Mouse (Mus musculus) liver, embryonic 15.5 days (tissue): ENCODE measurements around the gene Ddx5. TPM values are rescaled to one million over a fixed set of nuclear protein-coding genes. Genes with fewer than 3 reads are reported as not detected.
A peak's percentile ranks its signal among the peaks of the same experiment; 100 is the strongest.
"Not testable (repeated sequence)": the region's sequence is repeated elsewhere in the genome, so short reads cannot be mapped to it uniquely, and the experiment has no call there.

Source experiments
- ATAC-seq: fragments of 200-750 bp; cut with Nextera tagmentation; 2 replicates; pipeline ENCODE4 v1.8.0; 2017; ENCODE audit warnings: moderate number of reproducible peaks, mild to moderate bottlenecking, moderate library complexity; ENCODE audit not compliant: insufficient read depth
- H3K27ac ChIP-seq: fragments of 300-500 bp; sonication (generic); replicated peaks from 2 replicates; pipeline ENCODE4 v1.5.1; 2015; ENCODE audit warnings: mild to moderate bottlenecking, inconsistent platforms
- H3K27me3 ChIP-seq: fragments of 300-500 bp; sonication (generic); 2 replicates; pipeline ENCODE4 v1.6.1; 2015; ENCODE audit warnings: mild to moderate bottlenecking, inconsistent platforms
- H3K36me3 ChIP-seq: fragments of 300-500 bp; sonication (generic); replicated peaks from 2 replicates; pipeline ENCODE4 v1.6.1; 2015; ENCODE audit warnings: moderate library complexity, mild to moderate bottlenecking, inconsistent platforms
- H3K4me1 ChIP-seq: fragments of 300-500 bp; sonication (generic); replicated peaks from 2 replicates; pipeline ENCODE4 v1.6.1; 2015; ENCODE audit warnings: inconsistent platforms
- H3K4me2 ChIP-seq: fragments of 300-500 bp; sonication (generic); 2 replicates; pipeline ENCODE4 v1.6.1; 2015; ENCODE audit warnings: moderate library complexity, mild to moderate bottlenecking, inconsistent platforms
- H3K4me3 ChIP-seq: fragments of 300-500 bp; sonication (generic); replicated peaks from 2 replicates; pipeline ENCODE4 v1.5.1; 2015; ENCODE audit warnings: mild to moderate bottlenecking, inconsistent platforms
- H3K9ac ChIP-seq: fragments of 300-500 bp; sonication (generic); 2 replicates; pipeline ENCODE4 v1.6.1; 2015; ENCODE audit warnings: moderate library complexity, mild to moderate bottlenecking, inconsistent platforms
- H3K9me3 ChIP-seq: fragments of 300-500 bp; sonication (generic); replicated peaks from 2 replicates; pipeline ENCODE4 v1.6.1; 2016; ENCODE audit warnings: inconsistent platforms
- WGBS: fragments of 180-500 bp; shearing (Covaris S2); methylation state at CpG from one replicate; pipeline ENCODE4 v1.1.7; 2015; ENCODE audit warnings: mixed read lengths; ENCODE audit not compliant: insufficient replicate concordance; 5-methylcytosine and 5-hydroxymethylcytosine counted together
- polyA plus RNA-seq: library from polyadenylated mRNA; unstranded; fragments of >200 nt; fragmentation: Nextera tagmentation; extraction: Ambion mirVana; gene quantifications from 2 replicates; pipeline ENCODE4 v1.2.1, GENCODE M21; 2015

The Ddx5 gene
- polyA plus RNA-seq, 1 experiment from 2014 or later, result 115 TPM

DNA sequence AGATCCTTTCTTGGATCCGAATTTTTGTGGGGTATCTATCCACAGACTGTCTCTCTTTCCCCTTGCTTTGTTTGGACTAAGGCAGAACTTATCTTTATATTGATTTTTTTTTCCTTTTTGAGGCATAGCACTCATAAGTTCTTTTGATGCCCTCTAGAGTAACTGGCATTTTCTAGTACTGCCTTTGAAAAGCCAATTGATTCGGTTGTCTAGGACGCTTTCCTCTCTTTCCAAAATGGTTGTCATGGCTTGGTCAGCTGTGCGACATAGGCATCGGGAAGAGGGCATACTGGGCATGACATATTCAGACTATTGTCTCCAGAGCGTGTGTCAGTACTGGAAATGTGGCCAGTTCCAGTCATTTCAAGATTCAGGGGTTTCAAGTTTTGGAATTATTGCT is 664 bp upstream of the Ddx5 start:
- Histone ChIP-seq H3K9me3 (no peaks in the 10 kb centered on the region), H3K36me3 (peaks cover 57% of the 10 kb centered on the region), H3K27me3 (no peaks in the 10 kb centered on the region), H3K9ac (peak overlapping the region; percentile 99), H3K4me1 (peaks cover 21% of the 10 kb centered on the region), H3K27ac (peak overlapping the region; percentile 99), H3K4me3 (peak overlapping the region; percentile 96), H3K4me2 (peak overlapping the region; percentile 68)
- under 1% methylated on average over 6 of the region's 6 CpGs for WGBS
- ATAC-seq, result no peak

DNA sequence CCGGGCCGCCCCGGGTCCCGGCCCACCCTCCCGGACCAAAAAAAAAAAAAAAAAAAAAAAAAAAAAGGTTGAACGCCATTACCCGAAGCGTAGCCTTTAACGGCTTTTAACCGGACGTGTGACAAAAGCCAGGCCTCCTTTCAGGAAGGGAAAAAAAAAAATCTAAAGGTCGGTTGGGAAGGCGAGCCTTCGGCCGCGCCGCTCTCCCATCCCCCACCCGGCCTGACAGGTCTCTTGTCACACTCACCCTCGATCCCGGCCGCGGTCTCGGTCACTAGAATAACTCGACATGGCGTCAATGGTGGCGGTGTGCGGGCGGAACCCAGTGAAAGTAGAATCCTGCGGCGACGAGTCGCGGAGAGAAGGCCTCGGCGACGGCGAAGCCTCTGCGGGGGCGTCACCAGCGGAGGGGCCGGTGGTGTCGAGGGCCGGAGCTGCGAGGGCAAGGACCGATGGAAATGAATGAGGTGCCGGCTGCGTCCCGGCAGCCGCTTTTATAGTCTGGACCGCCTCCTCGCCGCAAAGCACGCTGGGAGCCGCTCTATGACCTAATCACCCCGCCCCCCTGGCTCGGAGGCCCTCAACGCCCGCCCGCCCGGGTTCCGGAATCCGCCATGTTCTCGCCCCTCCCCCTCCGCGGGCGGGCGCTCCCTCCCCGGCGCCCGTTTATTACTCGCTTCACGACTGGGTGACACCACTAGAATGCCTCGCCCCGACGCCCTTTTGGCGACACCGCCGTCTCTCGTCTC is 785 bp downstream of the Ddx5 start:
- under 1% methylated on average over 79 of the region's 79 CpGs for WGBS
- H3K36me3 ChIP-seq, result peaks cover 57% of the 10 kb centered on the region

DNA sequence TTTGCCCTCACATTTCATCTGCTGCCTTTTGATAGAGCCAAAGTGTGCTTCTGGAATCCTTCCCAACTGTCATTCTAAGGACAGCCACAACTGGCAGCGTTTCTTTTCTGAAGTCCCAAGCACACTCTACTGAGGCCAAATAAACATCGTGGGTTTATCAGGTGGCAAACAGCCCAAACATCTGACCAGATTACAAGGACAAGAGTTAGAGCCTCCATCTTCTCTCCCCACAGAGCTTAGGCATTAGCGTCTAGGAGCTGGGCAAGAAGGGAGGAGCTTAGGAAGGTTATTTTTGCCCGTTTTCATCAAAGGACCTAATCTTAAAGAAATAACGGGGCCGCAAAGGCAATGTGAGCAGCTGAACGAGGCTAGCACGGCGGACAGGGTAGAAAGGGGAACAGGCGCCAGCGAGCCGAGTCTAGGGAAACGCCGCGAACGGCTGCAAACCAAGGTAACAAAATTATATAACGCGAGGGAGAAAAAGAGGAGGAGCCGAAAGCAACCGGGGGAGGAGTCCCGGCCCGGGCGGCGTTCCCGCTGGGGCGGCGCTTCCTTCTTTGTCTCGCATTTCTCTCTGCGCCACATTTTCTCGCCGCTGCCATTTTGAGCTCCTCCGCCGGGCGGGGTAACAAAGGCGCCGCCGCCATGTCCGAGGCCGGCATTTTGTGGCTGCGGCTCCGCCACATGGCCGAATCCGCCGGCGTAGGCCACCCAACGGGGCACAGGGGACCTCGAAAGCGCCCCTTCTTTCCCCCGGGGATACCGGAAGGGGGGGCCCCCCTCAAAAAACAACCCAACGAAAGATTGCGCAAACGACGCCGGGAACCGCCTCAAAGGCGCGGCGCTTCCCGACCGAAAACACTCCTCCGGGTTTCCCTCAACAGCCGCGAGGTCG is 1.6 kb downstream of the Ddx5 start:
- H3K4me1 ChIP-seq, result peaks cover 31% of the 10 kb centered on the region
- peaks cover 57% of the 10 kb centered on the region for H3K36me3 ChIP-seq
- H3K4me2 ChIP-seq, result peak overlapping the region; percentile 68
- ATAC-seq, result peak; percentile 19
- H3K4me3 ChIP-seq, result peak overlapping the region; percentile 96
- H3K27me3 ChIP-seq, result no peaks in the 10 kb centered on the region
- H3K9ac ChIP-seq, result peak overlapping the region; percentile 99
- under 1% methylated on average over 64 of the region's 65 CpGs for WGBS
- peak overlapping the region; percentile 99 for H3K27ac ChIP-seq
- no peaks in the 10 kb centered on the region for H3K9me3 ChIP-seq

More for the DNA sequence above, 785 bp downstream of the Ddx5 start:
- Histone ChIP-seq H3K4me3 (peak overlapping the region; percentile 96), H3K4me1 (peaks cover 22% of the 10 kb centered on the region), H3K27me3 (no peaks in the 10 kb centered on the region), H3K27ac (peak overlapping the region; percentile 99), H3K9ac (peak overlapping the region; percentile 99), H3K9me3 (no peaks in the 10 kb centered on the region), H3K4me2 (peak overlapping the region; percentile 68)
- ATAC-seq, result peak; percentile 79

DNA sequence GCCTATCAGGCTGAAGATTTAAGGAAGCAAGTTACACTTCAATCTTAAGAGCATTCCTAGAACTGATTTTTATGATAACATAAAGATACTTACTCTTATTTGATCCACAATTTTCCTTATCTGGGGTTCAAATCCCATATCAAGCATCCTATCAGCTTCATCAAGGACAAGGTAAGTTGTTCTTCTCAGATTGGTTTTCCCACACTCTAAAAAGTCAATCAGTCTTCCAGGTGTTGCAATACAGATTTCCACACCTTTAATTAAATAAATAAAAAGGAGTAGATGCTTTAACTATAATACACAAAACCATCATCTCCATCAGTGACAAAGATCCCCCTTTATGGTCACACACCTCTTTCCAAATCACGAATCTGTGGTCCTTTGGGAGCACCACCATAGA is 3.9 kb downstream of the Ddx5 start:
- Histone ChIP-seq H3K4me1 (peaks cover 36% of the 10 kb centered on the region), H3K9me3 (no peaks in the 10 kb centered on the region), H3K36me3 (peaks cover 70% of the 10 kb centered on the region), H3K27me3 (no peaks in the 10 kb centered on the region), H3K27ac (no peak overlapping the region), H3K4me2 (0 out of 2 replicates have a peak overlapping the region, but pooled peaks have one; percentile 68), H3K4me3 (no peak overlapping the region), H3K9ac (no peak overlapping the region)
- WGBS, result 71% methylated on average over 1 of the region's 1 CpGs
- no peak for ATAC-seq

DNA sequence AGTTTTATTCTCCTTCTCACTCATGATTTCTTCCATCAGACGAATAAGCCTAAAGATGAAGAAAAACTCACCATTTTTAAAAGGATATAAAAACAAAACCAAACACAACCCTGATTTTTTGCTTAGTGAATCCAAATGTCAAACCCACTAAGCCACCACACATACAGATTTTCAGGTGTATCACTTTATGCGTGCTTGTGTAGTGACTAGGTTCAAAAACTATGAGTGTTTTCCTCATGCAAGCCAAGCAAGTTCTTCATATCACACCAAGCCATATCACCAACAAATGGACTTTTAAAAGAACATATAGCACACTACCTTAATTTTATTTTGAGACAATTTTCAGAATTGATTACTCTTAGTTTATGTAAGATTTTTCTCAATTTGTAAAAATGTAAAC is 4.5 kb downstream of the Ddx5 start:
- Histone ChIP-seq H3K9me3 (no peaks in the 10 kb centered on the region), H3K4me2 (no peak overlapping the region), H3K27ac (no peak overlapping the region), H3K9ac (no peak overlapping the region), H3K4me3 (no peak overlapping the region), H3K4me1 (peaks cover 39% of the 10 kb centered on the region), H3K36me3 (peaks cover 72% of the 10 kb centered on the region), H3K27me3 (no peaks in the 10 kb centered on the region)
- 83% methylated on average over 2 of the region's 2 CpGs for WGBS
- no peak for ATAC-seq

DNA sequence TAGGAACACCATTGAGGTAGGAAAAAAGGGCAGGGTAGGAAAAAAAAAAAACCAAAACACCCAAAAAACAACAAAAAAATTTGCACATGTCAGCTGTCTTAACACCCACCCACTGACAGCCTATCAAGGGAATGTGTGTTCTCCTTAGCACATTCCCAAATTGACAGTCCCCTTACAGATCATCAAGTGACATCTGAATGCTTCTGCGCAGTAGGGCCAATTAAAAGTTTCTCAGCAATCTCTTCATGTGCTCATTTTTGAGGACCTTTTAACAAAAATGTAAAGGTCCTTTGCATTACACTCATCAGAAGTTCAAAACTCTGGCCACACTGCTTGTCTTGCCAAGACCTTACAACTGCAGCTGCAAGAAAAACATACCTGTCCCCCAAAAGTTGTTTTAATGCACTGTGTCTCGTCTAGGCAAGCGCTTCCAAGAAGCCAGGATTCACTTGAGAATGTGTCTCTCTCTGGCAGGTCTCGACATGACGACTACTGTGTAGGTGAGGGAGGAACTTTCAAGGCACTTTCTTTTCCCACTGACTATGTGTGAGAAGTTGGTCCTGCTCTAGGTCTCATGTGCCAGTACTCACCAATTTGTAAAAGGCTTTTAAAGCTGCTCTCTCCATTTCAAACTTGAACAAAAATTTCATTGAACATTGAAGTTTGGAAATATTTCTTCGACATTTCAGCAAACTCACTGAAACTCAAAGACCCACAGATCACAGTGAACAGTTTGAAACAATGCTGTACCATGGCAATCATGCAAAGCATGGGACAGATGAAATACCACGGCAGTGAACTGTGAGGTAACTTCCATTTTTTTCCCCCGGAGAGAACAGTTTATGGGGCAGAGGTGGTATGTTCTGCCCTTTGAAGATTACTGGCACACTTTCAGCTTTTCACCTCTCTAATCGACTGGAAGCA is 5.9 kb downstream of the Ddx5 start:
- no peak overlapping the region; the same call in 1 of the 2 replicates for H3K4me3 ChIP-seq
- H3K9me3 ChIP-seq, result no peaks in the 10 kb centered on the region
- H3K4me1 ChIP-seq, result peaks cover 41% of the 10 kb centered on the region
- H3K9ac ChIP-seq, result no peak overlapping the region
- no peak overlapping the region for H3K27ac ChIP-seq
- no peak for ATAC-seq
- no peaks in the 10 kb centered on the region for H3K27me3 ChIP-seq
- WGBS, result 84% methylated on average over 9 of the region's 9 CpGs
- H3K36me3 ChIP-seq, result peaks cover 72% of the 10 kb centered on the region
- H3K4me2 ChIP-seq, result no peak overlapping the region

- WGBS, result 90% methylated on average over 7 of the region's 7 CpGs
- Histone ChIP-seq H3K36me3 (peaks cover 73% of the 10 kb centered on the region), H3K4me1 (peaks cover 50% of the 10 kb centered on the region)
- H3K4me2 ChIP-seq, ATAC-seq, H3K9me3 ChIP-seq, H3K27ac ChIP-seq, H3K9ac ChIP-seq, H3K27me3 ChIP-seq, H3K4me3 ChIP-seq: not testable (repeated sequence)
Measured at GRCm38 (mm10) chr11:106782271-106782670, 6.7 kb downstream of the Ddx5 start.

GRCm38 (mm10) chr11:106780590-106781220 is 8.3 kb downstream of the Ddx5 start:
- ATAC-seq, result no peak
- Histone ChIP-seq H3K4me1 (peaks cover 51% of the 10 kb centered on the region), H3K36me3 (peaks cover 72% of the 10 kb centered on the region), H3K4me2 (peak overlapping the region; percentile 88), H3K27me3 (no peaks in the 10 kb centered on the region), H3K27ac (peak overlapping the region; percentile 93), H3K9me3 (no peaks in the 10 kb centered on the region), H3K4me3 (0 out of 2 replicates have a peak overlapping the region, but pooled peaks have one; percentile 6), H3K9ac (no peak overlapping the region)
- WGBS, result 71% methylated on average over 6 of the region's 6 CpGs

DNA sequence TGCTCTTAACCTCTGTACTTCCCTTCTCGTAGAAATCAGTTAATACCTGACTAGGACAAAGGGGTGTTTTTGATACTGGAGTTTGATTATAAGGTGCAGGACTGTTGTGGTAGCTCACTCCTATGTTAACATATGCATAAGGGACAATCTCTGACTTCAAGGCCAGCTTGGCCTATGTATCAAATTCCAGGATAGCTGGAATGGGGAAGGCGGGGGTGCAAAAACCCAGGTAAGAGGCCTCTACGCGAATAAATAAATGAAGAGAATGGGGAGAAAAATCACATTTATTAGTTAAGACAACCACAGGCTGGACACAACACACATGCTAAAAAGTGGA is 8.9 kb downstream of the Ddx5 start:
- H3K4me2 ChIP-seq, result peak overlapping the region; percentile 88
- H3K27ac ChIP-seq, result peak overlapping the region; percentile 93
- H3K4me1 ChIP-seq, result peaks cover 45% of the 10 kb centered on the region
- 61% methylated on average over 4 of the region's 4 CpGs for WGBS
- ATAC-seq, result no peak
- no peaks in the 10 kb centered on the region for H3K9me3 ChIP-seq
- no peaks in the 10 kb centered on the region for H3K27me3 ChIP-seq
- H3K9ac ChIP-seq, result peak overlapping the region; percentile 16; the same call in 1 of the 2 replicates
- peaks cover 72% of the 10 kb centered on the region for H3K36me3 ChIP-seq
- peak overlapping the region; percentile 79 for H3K4me3 ChIP-seq

DNA sequence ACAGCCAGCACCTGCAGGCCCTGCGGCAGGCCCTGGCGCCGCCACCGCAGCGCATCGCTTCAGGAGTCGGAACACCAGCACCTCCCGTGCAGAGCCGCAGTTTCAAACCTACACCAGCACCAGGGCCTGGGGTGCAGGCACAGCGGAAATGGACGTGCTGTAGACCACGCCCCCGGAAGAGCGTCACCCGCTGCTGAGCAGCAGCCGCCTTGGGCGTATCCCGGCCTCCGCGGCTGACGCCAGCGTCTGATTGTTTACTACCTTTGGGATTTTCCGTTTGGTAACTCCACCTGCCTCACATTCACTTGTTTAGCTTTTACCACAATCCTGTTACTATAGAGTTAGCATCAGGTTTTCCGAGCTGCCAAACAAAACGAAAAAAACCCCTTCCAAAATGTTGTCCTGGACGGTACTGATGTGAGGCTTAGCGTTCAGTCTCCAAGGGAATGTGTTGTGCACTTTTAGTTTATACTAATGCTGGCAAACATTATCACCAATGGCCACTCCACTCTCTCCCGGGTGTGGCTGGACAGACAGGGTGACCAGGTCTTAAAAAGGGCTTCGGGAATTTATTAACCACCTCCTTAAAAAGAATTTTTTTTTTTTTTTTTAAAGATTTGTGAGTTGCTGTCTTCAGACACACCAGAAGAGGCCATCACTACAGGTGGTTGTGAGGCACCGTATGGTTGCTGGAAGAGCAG is 9.4 kb downstream of the Ddx5 start, which contains the start of gene Polg2:
Gene Polg2 (minus strand): TSS at position 150 of the 701 bp plus-strand sequence.
- Histone ChIP-seq H3K27me3 (no peaks in the 10 kb centered on the region), H3K27ac (peak within 1 kb of the TSS; percentile 93), H3K4me1 (peaks cover 44% of the 10 kb centered on the region), H3K36me3 (peaks cover 72% of the 10 kb centered on the region), H3K4me2 (peak within 1 kb of the TSS; percentile 88), H3K9ac (peak within 1 kb of the TSS; percentile 85), H3K4me3 (peak within 1 kb of the TSS; percentile 79), H3K9me3 (no peaks in the 10 kb centered on the region)
- under 1% methylated on average over 30 of the region's 30 CpGs for WGBS
- ATAC-seq, result peak; percentile 99
